ENCODE assay signal across 9 mouse cellular contexts in the genomic region with DNA sequence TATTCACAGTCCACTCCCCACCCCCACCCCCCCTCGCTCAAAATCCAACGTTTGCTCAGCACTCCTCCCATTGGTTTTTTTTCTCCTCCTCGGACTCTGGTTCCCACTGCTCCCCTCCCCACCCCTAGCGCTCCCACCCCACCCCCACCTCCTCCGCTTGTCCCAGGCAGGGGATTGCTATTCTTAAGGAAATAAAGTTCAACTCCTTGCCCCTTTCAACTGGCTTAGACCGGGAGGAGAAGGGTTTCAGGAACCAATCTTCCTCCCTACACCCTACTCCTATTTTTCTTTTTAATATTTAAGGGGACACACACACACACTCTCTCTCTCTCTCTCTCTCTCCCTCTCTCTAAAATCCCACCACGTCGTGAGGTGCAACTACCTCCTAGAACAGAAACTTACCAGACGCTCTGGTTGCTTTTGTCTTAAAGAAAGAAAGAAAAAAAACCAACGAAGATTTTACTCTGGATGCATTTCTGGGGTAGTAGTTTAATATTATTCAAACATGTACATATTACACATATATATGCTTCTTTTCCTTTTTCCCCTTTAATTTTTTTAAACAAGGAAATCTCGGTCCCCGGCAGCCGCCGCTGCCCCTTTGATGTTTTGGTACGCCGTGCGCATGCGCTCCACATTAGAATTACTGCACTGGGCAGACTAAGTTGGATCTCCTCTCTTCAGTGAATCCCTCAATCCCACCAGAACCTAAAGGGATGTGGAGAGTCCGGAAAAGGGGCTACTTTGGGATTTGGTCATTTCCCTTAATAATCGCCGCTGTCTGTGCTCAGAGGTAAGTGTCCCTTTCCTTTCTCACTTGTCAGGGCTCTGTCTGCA. TPM values are rescaled to one million over a fixed set of nuclear protein-coding genes. Genes with fewer than 3 reads are reported as not detected.
A peak's percentile ranks its signal among the peaks of the same experiment; 100 is the strongest.
DNase-seq lines count a peak whose midpoint lies in the region; ATAC-seq and TF ChIP-seq lines count a peak whose summit lies in the region.
"Had no signal": no experiment of that assay in that cellular context is flagged by ENCODE, and none has a peak within 500 bp of the region (broad histone marks: within the 10 kb centered on the region; RNA-seq: fewer than 3 reads in every experiment).

No protein-coding gene starts in this region.

- intact Hi-C loops in heart, adult 2 months (cut with DNase I) = loop anchor here (10.0 kb wide), 1 partner anchor 356 kb away; no protein-coding TSS in a partner anchor
- intact Hi-C loops in heart, postnatal 25 days (cut with DNase I) = loop anchor here (10.0 kb wide), 1 partner anchor 366 kb away; no protein-coding TSS in a partner anchor

- H3K4me1 ChIP-seq in heart, adult 2 months (ENCODE audit: control insufficient read depth, insufficient read depth, low read length) = no peaks in the 10 kb centered on the region; the same call in 1 of the 2 replicates
- H3K4me1 ChIP-seq in forebrain, embryonic 15.5 days = peaks cover 10% of the 10 kb centered on the region; the same call in 1 of the 2 replicates
- no peaks in the 10 kb centered on the region for H3K4me1 ChIP-seq in limb, embryonic 12.5 days (replicated peaks)
- H3K4me1 ChIP-seq in neural tube, embryonic 12.5 days = 0 out of 2 replicates have a peak, but pooled peaks cover 8% of the 10 kb centered on the region

- no peaks in the 10 kb centered on the region for H3K27me3 ChIP-seq in heart, adult 2 months (ENCODE audit: control insufficient read depth, insufficient read depth, low read length)
- no peaks in the 10 kb centered on the region for H3K27me3 ChIP-seq in forebrain, embryonic 15.5 days
- H3K27me3 ChIP-seq in limb, embryonic 12.5 days = peaks cover 32% of the 10 kb centered on the region
- H3K27me3 ChIP-seq in neural tube, embryonic 12.5 days (replicated peaks) = no peaks in the 10 kb centered on the region

- TF ChIP-seq POLR2A in heart, adult 2 months (IDR thresholded peaks at IDR 0.05; ENCODE audit: insufficient read depth, low read depth, low read length) = no peak

- H3K27ac ChIP-seq in heart, adult 2 months = no peak overlapping the region
- peak overlapping the region; percentile 90 for H3K27ac ChIP-seq in forebrain, embryonic 15.5 days (replicated peaks)
- H3K27ac ChIP-seq in limb, embryonic 12.5 days = no peak overlapping the region
- H3K27ac ChIP-seq in neural tube, embryonic 12.5 days = no peak overlapping the region

- peak overlapping the region; percentile 37 for H3K4me3 ChIP-seq in heart, adult 2 months
- peak overlapping the region; percentile 83 for H3K4me3 ChIP-seq in forebrain, embryonic 15.5 days
- H3K4me3 ChIP-seq in limb, embryonic 12.5 days (replicated peaks) = peak overlapping the region; percentile 48
- H3K4me3 ChIP-seq in neural tube, embryonic 12.5 days = peak overlapping the region; percentile 50

- TF ChIP-seq EP300 in heart, adult 2 months (IDR thresholded peaks at IDR 0.05; ENCODE audit: insufficient read depth, low read depth, low read length) = no peak

- DNase-seq in heart, adult 2 months = peak; percentile 15 to 25
- DNase-seq in heart, postnatal 25 days (ENCODE audit: low spot score) = no peak
- DNase-seq in cerebellum, adult 11-12 months = peak; percentile 77
- peak; percentile 44 for DNase-seq in hindlimb bud, embryonic 11.5 days (ENCODE audit: extremely low spot score, low read depth, low spot score)
- DNase-seq in spleen, postnatal 14 days (ENCODE audit: low spot score in 2 of 2) = no peak

- no peak for TF ChIP-seq CTCF in heart, adult 2 months (IDR thresholded peaks at IDR 0.05)

- no peak overlapping the region for H3K9ac ChIP-seq in heart, adult 2 months (ENCODE audit: low read depth, low read length)
- H3K9ac ChIP-seq in forebrain, embryonic 15.5 days (replicated peaks) = peak overlapping the region; percentile 84
- H3K9ac ChIP-seq in limb, embryonic 12.5 days (replicated peaks) = peak overlapping the region; percentile 51
- peak overlapping the region; percentile 56 for H3K9ac ChIP-seq in neural tube, embryonic 12.5 days

- ATAC-seq in forebrain, embryonic 15.5 days (replicated peaks) = peak; percentile 56
- ATAC-seq in limb, embryonic 12.5 days (ENCODE audit: insufficient number of reproducible peaks, insufficient read depth, low FRiP score, low TSS enrichment, low read depth) = peak; percentile 48
- peak; percentile 48 for ATAC-seq in neural tube, embryonic 12.5 days (ENCODE audit: low FRiP score, low read depth)

- no peaks in the 10 kb centered on the region for H3K36me3 ChIP-seq in heart, adult 2 months (ENCODE audit: control insufficient read depth, insufficient read depth, low read length)
- no peaks in the 10 kb centered on the region for H3K36me3 ChIP-seq in forebrain, embryonic 15.5 days
- no peaks in the 10 kb centered on the region for H3K36me3 ChIP-seq in limb, embryonic 12.5 days
- no peaks in the 10 kb centered on the region for H3K36me3 ChIP-seq in neural tube, embryonic 12.5 days

- no peaks in the 10 kb centered on the region for H3K9me3 ChIP-seq in forebrain, embryonic 15.5 days
- H3K9me3 ChIP-seq in limb, embryonic 12.5 days = no peaks in the 10 kb centered on the region
- no peaks in the 10 kb centered on the region for H3K9me3 ChIP-seq in neural tube, embryonic 12.5 days

- peak overlapping the region; percentile 86 for H3K4me2 ChIP-seq in forebrain, embryonic 15.5 days (replicated peaks)
- H3K4me2 ChIP-seq in limb, embryonic 12.5 days = peak overlapping the region; percentile 92
- H3K4me2 ChIP-seq in neural tube, embryonic 12.5 days (replicated peaks) = peak overlapping the region; percentile 84

- WGBS in heart, adult 2 months = under 1% methylated on average over 21 of the region's 21 CpGs
- under 1% methylated on average over 21 of the region's 21 CpGs for WGBS in forebrain, embryonic 15.5 days
- WGBS in limb, embryonic 12.5 days = under 1% methylated on average over 21 of the region's 21 CpGs
- whole genome bisulfite sequencing in neural tube, embryonic 12.5 days = under 1% methylated on average over 21 of the region's 21 CpGs

- H3K79me2 ChIP-seq in heart, adult 2 months (replicated peaks; ENCODE audit: control insufficient read depth, insufficient read depth, low read length) = no peaks in the 10 kb centered on the region

RNA-seq across cellular contexts. Expression of a gene that starts 1.3 kb away (rescaled TPM):
- total RNA-seq in heart, adult 2 months (2021) = 1 to 10 TPM in 1 of 2 experiments, under 1 TPM in 1; 0.75 to 1.3 TPM
- polyA plus RNA-seq in heart, adult 2 months (2012; rRNA removed) = 0.23 TPM in 1 of 2 replicates, not detected in the other
- 1 to 10 TPM in 1 of 2 experiments, under 1 TPM in 1; 0.89 to 1.6 TPM for total RNA-seq in heart, postnatal 25 days (2021)
- 18.9 and 21.8 TPM in 2 replicates for polyA plus RNA-seq in forebrain, embryonic 15.5 days (2015; fragmentation: Nextera tagmentation; extraction: Ambion mirVana)
- 0.69 and 1.5 TPM in 2 replicates for polyA plus RNA-seq in limb, embryonic 12.5 days (2016; fragmentation: Nextera tagmentation; extraction: Ambion mirVana)
- polyA plus RNA-seq in neural tube, embryonic 12.5 days (2016; fragmentation: Nextera tagmentation; extraction: Ambion mirVana) = 5.9 and 6.2 TPM in 2 replicates
- total RNA-seq: hematopoietic stem cell, adult 5-6 weeks had no signal

Comparison
In these comparisons a context has a peak if more than half of its experiments do, and no peak if none do; other contexts are left out.
1. DNase-seq: peak in heart, adult 2 months (2 of 2), cerebellum, adult 11-12 months (single experiment) and hindlimb bud, embryonic 11.5 days (single experiment); none in heart, postnatal 25 days (single experiment) and spleen, postnatal 14 days (0 of 2).
2. Peak in every context shown above with its lines, with median percentiles within 50 percentile points of each other: H3K4me3 ChIP-seq, ATAC-seq and H3K4me2 ChIP-seq.